Mouse (Mus musculus): Measurements from ENCODE around the gene Tmem256.

The Tmem256 gene

DNA sequence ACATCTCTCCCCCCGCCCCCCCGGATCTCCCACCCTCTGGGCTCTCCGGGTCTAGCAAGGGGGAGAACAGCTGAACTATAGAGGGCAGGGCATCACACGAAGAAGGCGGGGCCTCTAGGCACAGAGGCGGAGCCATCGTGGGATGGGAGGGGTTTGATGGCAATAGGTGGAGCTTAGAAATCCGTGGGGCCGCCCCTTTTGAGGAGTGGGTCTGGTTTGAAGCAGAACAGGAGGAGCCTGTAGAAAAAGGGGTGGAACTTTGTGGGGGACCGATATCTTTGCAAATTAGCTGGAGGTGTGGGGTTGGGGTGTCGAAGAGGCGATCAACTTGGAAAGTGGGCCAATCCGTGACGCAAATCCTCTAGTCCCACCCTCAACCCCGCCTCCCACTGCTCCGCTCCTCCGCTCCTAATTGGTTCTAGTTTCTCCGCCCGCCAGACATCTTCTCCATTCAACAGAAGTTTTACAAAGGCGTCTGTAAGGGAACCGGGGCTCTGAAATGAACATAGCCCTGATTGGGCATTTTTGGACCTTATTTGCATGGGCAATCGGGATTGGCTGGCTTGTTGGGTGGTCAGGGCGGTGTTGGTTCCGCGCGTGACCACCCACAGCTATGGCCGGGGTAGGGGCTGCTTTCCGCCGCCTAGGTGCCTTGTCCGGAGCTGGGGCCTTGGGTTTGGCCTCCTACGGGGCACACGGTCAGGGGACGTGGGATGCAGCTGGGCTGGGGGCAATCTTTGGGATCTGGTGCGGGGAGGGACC, at the start of gene Tmem256:
Gene Tmem256 (plus strand): TSS at position 563 of the 762 bp plus-strand sequence.
- DNase-seq: peak; percentile 95

DNA sequence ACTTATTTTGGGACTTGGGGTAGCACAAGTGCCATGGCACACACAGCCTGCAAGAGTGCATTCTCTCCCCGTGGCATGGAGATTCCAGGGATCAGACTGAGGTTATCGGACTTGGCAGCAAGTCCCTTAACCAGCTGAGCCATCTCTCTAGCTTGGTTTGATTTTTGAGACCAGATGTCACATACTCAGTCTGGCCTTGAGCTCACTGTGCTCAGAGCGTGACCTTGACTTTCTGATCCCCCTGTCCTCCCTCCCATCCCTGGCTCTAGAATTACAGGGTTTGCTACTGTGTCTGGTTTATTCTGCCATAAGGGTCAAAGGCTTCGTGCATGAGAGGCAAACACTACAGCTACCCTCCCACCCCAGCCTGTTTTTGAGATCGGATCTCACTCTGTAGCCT, 48.9 kb upstream of the Tmem256 start:
- no peak for DNase-seq

DNA sequence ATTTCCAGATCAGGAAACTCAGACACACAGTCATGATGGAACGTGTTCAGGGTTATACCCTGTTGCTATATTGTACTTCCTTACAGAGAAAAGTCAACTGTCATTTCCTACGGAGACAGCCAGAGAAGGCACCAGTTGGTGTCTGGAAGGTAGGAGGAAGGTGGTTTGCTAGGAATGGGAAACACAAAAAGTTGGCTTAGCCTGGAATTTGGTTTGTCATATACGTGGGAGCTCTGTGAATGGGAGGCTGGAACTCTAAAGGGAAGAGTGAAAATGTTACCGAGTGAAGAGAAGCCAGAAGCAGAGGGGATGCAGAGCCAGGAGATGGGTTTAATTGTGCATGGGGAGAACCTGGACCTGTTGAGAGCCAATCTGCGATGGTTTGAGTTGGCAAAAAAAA, 46.9 kb upstream of the Tmem256 start:
- no peak for DNase-seq

DNA sequence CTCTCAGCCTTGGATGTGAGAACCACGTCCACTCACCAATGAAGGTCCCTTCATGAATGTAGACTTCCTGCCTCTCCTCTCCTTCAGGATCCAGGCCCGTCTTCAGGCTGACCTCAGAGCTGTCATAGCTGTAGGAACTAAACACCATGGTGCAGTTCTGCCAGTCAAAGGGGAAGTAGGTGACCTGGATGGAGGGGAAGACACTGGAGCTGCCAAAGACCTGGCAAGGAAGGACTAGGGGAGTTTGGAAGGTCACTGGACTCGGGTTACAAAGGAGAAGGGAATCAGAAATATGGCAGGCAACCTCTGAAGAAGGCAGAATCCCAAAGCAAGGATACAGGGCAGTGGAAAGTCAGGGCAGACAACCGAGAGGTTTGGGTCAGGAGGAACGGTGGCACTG, 44.9 kb upstream of the Tmem256 start:
- DNase-seq: no peak

DNA sequence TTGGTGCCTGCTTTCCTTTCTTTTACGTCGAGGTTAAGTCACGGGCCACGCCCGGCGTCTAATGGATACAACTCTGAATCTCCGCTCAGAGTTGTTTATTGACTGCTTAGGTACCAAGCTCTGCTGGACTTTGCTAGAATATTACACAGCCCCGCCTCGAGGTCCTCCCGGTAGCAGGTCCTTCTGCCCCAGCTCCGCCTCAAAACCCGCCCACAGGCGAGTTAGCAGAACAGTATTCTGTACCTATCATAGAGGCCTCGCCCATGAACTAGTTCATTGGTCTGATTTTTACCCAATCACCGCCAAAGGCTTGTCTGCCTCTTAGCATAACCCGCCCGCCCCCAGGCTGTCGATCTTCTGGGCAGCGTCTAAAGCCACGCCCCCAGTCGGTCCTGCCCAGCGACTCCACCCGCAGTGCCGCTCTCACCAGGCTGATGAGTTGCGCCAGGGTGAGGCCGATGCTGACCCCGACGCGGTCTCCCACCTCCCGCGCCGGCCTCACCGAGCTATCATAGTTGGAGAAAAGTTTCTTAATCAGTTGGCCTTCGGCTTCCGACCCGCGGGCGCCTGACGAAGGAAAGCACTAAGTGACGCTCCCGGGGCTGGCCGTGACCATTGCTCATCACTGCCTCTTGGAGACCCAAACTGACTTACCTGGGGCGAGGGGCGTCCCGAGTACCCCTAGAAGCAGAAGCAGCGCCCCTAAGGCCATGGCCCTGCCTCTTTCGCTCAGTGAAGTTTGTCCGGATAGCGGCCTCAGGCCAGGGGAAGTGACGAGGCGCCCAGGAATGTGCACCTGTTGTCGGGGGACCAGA, 42.9 kb upstream of the Tmem256 start, which contains the start of gene Chrnb1:
Gene Chrnb1 (minus strand): TSS at position 776 of the 815 bp plus-strand sequence.
- peak; percentile 98 for DNase-seq

DNA sequence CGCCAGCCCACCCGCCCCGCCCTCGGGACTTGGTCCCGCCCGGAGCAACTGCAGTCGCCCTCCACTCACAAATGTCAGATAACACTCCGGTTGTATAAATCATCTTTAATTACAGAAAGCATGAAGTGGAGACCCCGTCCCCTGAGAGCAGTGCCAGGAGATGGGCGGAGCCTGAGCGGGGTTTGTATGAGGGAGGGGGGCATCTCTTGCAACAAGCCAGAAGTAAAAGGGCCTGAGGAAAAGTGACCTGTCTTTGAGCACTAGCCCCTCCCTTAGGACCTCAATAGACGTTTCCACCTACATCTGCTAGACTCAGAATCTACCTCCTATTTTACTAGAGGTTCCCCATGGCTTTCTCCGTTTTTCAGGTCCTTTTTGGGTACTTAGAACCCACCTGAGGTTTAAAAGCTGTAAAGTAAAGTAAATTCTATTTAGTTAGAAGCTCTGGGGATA, 42.3 kb upstream of the Tmem256 start:
- DNase-seq: no peak

DNA sequence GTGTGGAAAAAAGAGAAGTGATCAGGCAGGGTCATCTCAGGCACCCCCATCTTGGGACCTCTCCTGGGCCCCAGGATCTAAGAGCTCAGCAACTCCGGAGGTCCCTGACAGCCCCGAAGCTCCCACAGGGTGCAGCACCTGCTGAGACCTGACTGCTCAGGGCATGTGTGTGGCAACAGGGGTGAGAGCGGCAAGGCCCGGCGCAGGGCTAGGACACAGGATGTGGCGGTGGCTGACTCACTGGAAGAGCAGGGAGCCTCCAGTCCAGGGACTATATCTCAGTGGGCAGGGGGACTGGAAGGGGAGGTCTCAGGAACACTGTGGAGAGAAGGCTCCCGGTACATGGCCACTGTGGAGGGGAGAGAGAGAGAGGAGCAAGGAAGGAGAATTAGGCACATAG, 40.4 kb upstream of the Tmem256 start:
- DNase-seq: no peak

DNA sequence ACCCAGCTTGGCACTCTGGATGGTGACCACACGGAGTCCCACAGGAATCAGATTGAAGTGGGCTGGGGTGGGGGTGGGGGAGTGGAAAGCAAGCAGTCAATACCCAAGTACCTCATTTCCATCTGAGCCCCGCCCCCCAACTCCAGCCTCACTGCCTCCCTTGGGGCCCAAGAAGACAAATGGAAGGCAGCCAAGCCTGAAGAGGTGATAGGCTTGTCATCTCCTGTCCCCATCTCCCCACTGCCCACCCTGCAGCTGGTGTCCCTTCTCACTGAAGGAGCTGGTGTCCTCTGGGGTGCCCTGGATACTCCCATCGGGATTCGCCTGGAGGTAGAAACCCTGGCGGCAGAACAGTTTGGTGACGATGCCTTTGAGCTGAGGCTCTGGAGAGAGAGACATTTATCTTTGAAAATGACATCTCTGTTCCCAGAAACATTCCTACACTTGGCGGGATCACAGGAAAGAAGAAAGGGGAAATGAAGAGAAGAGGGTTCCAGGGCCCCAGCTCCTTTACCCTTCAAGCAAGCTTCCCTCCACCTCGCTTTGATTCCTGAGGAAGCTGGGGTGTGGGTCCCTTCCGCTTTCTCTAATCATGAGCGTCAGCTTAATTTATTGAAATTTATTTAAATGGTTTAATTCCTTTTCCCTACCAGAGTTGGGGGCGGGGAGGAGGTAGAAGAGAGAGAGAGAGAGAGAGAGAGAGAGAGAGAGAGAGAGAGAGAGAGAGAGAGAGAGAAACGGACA, 38.7 kb upstream of the Tmem256 start:
- DNase-seq: no peak

DNA sequence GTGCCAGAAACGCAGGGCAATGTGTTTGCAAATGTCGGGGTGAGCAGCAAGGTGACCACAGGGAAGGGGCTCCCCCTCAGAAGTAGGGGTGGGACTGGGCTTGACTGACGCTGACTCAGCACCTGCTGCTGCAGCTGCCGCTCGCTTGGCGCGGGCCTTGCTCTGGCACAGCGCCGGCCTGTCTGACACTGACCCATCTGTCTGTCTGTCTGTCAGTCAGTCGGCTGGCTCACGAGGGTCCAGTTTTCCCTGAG, 38.2 kb upstream of the Tmem256 start:
- peak; percentile 29 for DNase-seq

DNA sequence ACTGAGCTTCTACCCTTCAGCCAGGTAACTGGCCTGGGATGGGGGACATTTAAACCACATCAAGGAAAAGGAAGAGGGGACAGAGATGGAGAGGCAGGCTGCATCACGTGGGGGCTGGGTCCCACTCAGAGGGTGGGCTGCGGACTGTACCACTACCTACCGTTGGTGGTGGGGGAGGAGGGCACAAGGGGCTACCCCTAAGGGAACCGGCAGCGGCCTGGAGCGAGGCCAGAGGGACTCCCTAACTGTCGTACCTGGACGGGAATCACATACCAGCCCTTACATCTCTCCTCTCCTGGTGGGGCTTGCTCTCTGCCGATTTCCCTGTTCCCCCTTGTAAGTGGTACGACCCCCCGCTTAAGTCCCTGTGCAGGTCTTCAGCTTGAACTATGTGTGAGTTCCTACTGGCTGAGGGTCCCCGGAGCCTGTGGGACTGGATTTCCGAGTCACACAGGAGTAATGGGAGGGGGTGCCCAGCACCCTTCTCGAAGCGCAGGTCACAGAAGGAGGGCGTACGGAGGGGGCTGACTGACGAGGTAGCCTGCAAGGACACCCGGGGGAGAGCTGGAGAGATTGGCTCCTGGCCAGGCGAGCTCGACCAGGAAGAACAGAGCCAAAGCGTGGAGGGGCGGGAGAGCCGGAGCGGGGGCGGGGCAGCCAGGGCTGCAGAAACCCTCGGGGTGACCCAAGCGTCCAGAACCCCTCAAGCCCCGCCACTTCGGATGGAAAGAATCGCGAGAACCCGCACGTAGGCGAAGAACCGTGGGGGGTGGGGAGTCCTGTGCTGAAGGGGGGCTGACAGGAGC, 37.7 kb upstream of the Tmem256 start:
- DNase-seq: peak; percentile 60

DNA sequence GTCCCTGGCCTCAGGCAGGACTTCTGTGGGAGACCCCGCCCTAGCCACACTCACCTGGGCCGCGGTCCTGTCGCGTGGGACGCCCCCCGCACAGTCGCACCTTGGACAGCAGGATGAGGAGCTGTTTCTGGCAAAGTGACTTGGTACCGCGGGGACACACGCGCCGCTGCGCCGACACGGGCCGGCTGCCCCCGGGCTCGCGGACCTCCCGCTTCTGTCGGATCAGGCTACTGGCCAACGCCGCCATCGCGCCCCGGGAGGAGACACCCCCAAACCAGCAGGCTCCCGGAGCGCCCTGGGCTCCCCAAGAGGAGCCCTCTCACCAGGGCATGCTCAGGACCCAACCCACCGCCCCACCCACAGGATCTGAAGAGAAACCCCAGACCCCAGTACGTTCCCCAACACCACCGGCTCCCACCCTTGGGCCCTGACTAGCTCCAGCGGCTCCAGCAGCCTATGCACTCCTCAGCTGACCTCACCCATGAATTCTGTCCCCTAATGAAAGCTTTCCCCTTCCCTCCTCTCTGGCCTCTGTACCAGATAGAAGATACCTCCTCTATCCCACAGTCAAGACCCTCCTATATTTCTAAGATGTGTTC, 36.8 kb upstream of the Tmem256 start, which contains the start of gene Fgf11:
Gene Fgf11 (minus strand): TSS at position 479 of the 599 bp plus-strand sequence.
- no peak for DNase-seq

DNA sequence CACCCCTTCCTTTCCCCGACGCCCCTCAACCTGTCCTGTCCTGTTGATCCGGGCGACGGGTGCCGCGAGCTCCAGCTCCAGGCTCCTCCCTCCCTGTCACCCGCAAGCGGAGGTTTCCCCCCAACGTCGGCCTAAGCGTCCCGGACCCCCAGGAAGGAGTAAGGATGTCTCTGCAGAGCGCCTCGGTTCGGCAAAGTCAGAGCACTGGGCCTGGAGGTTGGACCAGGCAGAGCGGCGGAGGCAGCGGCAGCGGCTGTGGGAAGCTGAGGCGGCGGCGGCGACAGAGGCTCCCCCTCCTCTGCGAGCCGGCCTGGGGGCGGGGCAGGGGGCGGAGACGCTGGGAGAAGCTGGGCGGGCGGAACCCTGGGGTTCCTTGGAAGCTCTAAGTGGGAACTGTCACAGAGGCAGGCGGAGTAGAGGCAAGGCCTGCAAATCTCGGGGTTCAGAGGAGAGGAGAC, 35.6 kb upstream of the Tmem256 start:
- peak; percentile 83 for DNase-seq

DNA sequence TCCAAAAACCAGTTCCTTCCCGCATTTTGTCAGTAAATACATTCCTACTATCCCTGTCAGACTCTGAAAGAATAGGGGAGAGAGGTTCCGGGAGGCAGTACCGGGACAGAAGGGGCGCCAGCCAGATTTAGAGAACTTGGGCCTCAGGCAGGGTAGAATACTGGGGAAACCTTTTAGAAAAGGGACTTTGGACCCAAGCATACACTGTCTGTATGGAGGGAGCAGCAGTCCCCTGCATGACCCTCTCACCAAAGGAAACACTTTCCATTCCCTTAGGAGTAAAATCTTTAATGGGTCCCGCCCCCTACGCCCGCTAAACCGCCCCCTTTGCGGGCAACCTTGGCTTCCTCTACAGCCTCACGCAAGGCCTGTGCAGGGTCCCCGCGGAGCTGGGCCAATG, 35.0 kb upstream of the Tmem256 start:
- DNase-seq: no peak

DNA sequence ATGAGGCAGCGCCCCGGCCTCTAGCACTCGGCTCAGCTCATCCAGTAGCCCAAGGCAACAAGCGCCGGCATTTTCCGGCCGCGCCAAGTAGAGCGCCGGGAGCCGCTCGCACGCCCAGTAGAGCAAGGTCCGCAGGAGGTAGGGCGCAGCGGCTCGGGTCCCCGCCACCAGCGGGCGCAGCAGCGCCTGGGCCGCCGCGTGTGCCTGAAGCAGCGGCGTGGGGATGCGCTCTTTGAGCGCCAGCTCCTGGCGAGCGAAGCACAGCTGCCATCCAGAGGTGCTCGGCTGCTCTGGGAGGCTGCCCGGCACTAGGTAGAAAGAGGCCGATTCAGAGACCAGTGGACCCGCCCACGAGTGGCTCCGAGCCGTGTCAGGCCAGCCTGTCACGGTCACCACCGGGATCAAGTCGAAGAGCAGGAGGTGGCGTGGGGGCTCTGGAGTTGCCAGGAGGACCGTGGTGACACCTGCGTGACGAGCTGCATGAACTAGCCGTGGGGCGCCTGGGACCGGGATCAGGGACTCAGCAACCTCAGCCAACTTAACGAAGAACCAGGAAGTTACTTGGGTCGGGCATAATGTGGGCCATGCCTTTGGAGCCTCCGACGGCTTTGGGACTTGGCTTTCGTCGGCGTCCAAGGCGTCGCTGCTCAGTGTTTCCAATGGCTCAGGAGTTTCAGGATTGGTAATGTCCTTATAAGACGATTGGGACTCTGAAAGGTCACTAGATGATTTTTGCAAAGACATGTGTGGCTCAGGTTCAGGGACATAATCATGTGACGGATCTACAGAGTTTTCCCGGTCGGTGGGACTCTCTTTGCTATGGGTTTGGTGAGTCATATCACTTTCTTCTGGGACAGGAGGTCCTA, 34.3 kb upstream of the Tmem256 start:
- peak; percentile 76 for DNase-seq

DNA sequence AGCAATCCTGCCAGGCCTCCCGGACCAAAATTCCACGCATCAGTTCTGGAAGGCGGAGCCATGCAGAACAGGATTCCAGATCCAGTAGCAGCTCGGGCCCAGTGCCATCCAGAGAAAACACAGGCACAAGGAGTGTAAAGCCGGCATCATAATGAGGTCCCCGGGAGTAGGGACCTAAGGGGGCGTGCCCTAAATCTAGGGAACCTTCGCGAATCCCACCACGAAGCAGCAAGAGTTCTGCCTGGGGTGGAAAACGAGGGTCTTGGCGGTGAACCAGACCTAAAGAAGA, 33.7 kb upstream of the Tmem256 start:
- DNase-seq: no peak

DNA sequence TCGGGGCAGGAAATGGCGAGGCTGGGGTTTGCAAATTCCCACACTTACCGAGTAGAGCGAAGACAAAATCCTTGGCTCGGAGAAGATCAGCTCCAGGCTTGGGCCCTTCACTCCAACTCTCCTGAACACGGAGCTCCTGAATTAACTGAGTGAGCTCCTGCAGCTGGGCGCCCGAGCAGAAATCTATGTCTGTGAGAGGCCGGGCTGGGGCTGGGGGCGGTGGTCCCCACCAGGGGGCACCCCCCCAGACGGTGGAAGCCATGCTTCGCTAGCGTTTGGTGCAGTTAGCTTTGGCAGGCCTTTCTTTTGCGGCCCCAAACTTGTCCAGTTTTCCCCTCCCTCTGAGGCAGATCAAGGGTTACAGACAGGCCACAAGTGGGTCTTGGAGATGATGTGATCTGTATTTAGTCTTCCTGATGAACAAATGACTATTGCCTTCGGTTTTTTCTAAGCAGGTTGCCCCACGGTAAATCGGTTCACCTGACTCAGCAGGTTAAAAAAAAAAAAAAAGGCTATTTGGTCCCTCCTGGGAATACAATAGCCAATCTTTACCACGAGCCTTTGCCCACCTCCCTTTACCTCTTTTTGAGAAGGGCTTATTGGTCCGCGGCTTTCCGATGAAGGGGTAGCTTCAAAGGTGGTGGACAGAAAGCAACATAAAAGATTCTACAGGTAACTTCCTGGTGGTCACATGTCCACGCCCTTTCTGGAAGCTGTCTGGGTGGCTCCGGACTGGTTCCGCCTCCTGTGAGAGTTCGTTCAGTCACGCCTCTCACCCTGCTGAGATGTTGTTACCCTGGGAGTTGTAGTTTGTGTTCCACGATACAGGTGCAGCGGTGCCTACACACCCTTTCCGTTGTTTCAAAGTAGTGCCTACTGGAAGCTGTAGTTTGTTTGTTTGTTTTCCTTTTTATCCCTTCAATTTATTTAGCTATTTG, 33.1 kb upstream of the Tmem256 start, which contains the start of gene Tmem102:
Gene Tmem102 (minus strand): TSS at position 653 of the 938 bp plus-strand sequence.
- DNase-seq: no peak

DNA sequence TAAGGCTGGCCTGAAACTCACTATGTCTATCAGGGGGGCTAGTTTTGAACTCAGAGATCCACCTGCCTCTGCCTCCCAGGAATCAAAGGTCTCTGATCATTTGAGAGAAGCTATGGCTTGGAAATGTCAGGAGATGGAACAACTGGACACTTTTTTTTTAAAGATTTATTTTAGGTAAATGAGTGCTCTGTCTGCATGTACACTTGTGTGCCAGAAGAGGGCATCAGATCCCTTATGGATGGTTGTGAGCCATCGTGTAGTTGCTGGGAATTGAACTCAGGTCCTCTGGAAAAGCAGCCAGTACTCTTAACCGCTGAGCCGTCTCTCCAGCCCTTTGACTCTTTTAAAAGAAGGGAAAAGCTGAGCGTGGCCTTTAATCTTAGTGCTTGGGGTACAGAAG, 31.9 kb upstream of the Tmem256 start:
- DNase-seq: no peak

DNA sequence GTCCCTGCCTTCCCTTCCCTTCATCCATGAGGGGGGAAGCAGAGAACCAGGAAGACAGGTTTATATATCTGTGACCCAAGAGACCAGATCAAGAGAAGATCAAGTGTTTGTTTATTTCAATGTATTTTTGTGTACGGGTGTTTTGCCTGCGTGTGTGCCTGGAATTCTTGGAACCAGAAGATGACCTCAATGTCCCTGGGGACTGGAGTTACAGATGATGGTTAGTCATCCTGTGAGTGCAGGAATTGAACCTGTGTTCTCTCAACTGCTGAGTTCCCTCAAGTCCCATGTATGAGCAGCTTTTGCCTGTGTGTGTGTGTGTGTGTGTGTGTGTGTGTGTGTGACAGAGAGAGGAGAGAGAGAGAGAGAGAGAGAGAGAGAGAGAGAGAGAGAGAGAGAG, 30.7 kb upstream of the Tmem256 start:
- DNase-seq: no peak

DNA sequence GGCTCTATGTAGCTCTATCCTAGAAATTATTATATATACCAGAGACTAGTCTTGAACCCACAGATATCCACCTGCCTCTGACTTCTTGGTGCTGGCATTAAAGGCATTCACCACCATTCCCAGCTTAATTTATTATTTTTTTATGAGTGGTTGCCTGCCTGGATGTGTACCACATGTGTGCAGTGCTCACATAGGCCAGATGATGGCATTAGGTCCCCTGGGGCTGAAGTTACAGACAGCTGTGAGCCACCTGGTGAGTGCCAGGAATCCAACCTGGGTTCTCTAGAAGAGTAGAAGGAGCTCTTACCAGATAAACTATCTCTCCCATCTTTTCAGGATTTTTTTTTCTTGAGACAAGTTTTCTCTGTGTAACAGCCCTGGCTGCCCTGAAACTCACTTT, 28.0 kb upstream of the Tmem256 start:
- DNase-seq: no peak

DNA sequence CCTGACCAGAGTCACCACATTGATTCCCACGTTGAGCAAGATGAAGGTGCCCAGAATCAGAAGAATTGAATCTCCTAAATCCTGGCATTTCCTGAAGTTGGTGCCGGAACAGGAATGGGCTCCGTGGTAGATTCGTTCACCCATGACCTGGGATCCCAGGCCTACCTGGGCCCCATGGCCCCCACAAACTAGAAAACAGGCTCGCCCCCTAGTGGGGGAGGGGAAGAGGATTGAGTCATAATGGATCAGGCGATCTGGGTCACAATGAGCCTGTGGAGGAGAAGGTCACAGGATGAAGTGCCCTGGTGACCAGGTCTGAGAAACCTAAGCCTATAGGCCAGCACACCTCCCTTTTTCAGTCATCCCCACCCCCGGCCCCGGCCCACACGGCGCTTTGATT, 23.2 kb upstream of the Tmem256 start, which contains the start of gene Gm39566:
Gene Gm39566 (minus strand): TSS at position 144 of the 400 bp plus-strand sequence.
- DNase-seq: no peak
